Comparison of ENCODE assay signal across 10 mouse cellular contexts in the genomic region with DNA sequence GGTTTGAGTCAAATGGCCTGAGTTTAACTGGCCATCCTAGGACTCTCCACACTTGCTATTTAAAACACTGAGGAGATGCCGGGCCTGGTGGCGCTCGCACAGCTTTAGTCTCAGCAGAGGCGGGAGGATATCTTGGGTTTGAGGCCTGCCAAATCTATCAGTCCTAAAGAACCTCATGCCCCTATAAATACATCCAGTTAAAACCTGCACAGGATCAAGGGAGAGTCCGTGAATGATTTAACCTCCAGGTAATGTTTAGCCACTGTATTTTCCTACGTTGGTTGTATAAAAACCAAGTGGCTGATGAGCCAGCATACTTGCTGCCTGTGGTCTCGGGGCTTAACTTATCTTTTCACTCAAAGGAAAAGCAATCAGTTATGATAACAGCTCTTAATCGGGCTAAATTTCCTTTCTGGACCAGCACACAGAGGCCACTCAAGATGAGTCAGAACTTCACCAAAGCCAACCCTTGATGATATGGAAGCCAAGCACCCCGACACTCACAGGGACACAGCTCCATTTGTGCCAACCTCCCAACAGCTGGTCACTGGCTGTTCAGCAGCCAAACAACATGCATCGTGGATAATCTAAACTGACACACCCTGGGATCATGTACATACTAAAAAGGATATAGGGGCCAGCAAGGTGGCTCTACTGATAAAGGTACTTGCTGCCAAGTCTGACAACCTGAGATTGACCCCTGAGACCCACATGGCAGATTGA. TPM values are rescaled to one million over a fixed set of nuclear protein-coding genes. Genes with fewer than 3 reads are reported as not detected.
A peak's percentile ranks its signal among the peaks of the same experiment; 100 is the strongest.
DNase-seq lines count a peak whose midpoint lies in the region; ATAC-seq and TF ChIP-seq lines count a peak whose summit lies in the region.
"Had no signal": no experiment of that assay in that cellular context is flagged by ENCODE, and none has a peak within 500 bp of the region (broad histone marks: within the 10 kb centered on the region; RNA-seq: fewer than 3 reads in every experiment).

No protein-coding gene starts in this region.

- H3K4me2 ChIP-seq in lung, postnatal 0 days (replicated peaks; ENCODE audit: low read depth, low read length), result no peak overlapping the region
- no peak overlapping the region for H3K4me2 ChIP-seq in kidney, postnatal 0 days (ENCODE audit: low read length)
- H3K4me2 ChIP-seq in stomach, postnatal 0 days (replicated peaks; ENCODE audit: low read depth), result no peak overlapping the region
- H3K4me2 ChIP-seq in forebrain, postnatal 0 days (ENCODE audit: low read depth), result no peak overlapping the region
- H3K4me2 ChIP-seq: neural tube, embryonic 15.5 days had no signal

- peaks cover 11% of the 10 kb centered on the region; the same call in 1 of the 2 replicates for H3K4me1 ChIP-seq in lung, postnatal 0 days (ENCODE audit: insufficient read depth, low read depth, low read length)
- H3K4me1 ChIP-seq in kidney, postnatal 0 days (replicated peaks; ENCODE audit: insufficient read depth, low read length), result no peaks in the 10 kb centered on the region
- H3K4me1 ChIP-seq in stomach, postnatal 0 days (replicated peaks; ENCODE audit: control insufficient read depth, insufficient read depth), result 0 out of 2 replicates have a peak, but pooled peaks cover 3% of the 10 kb centered on the region
- no peaks in the 10 kb centered on the region for H3K4me1 ChIP-seq in forebrain, postnatal 0 days (ENCODE audit: insufficient read depth)
- H3K4me1 ChIP-seq: neural tube, embryonic 15.5 days had no signal

- H3K27me3 ChIP-seq in lung, postnatal 0 days (replicated peaks; ENCODE audit: insufficient read depth, low read length), result no peaks in the 10 kb centered on the region
- no peaks in the 10 kb centered on the region for H3K27me3 ChIP-seq in kidney, postnatal 0 days (ENCODE audit: insufficient read depth, low read length)
- no peaks in the 10 kb centered on the region for H3K27me3 ChIP-seq in stomach, postnatal 0 days (ENCODE audit: control insufficient read depth, insufficient read depth, low read length)
- no peaks in the 10 kb centered on the region for H3K27me3 ChIP-seq in forebrain, postnatal 0 days (ENCODE audit: insufficient read depth, low read length)
- H3K27me3 ChIP-seq: neural tube, embryonic 15.5 days had no signal

- intact Hi-C loops in gastrocnemius, adult 2 months (cut with DNase I), result no loop called here

- H3K9me3 ChIP-seq in lung, postnatal 0 days (ENCODE audit: low read length), result no peaks in the 10 kb centered on the region
- no peaks in the 10 kb centered on the region for H3K9me3 ChIP-seq in kidney, postnatal 0 days (replicated peaks; ENCODE audit: low read length)
- no peaks in the 10 kb centered on the region for H3K9me3 ChIP-seq in stomach, postnatal 0 days (ENCODE audit: control insufficient read depth, low read length)
- H3K9me3 ChIP-seq in forebrain, postnatal 0 days (ENCODE audit: low read length), result no peaks in the 10 kb centered on the region
- H3K9me3 ChIP-seq: neural tube, embryonic 15.5 days had no signal

- no peak for ATAC-seq in lung, postnatal 0 days
- ATAC-seq in kidney, postnatal 0 days (replicated peaks; ENCODE audit: low FRiP score, low read depth), result peak; percentile 30; the same call in 1 of the 2 replicates
- ATAC-seq in stomach, postnatal 0 days (ENCODE audit: low FRiP score, low TSS enrichment), result no peak
- no peak for ATAC-seq in CD4-positive, CD25-positive, alpha-beta regulatory T cell, adult 4 months
- ATAC-seq in forebrain, postnatal 0 days, result no peak

- no peak overlapping the region for H3K4me3 ChIP-seq in gastrocnemius, adult 2 months
- H3K4me3 ChIP-seq in lung, postnatal 0 days (ENCODE audit: low read depth, low read length), result no peak overlapping the region
- no peak overlapping the region for H3K4me3 ChIP-seq in kidney, postnatal 0 days (replicated peaks; ENCODE audit: low read depth, low read length)
- no peak overlapping the region for H3K4me3 ChIP-seq in stomach, postnatal 0 days (ENCODE audit: low read depth, low read length)
- H3K4me3 ChIP-seq in forebrain, postnatal 0 days (ENCODE audit: low read depth, low read length), result no peak overlapping the region
- H3K4me3 ChIP-seq: neural tube, embryonic 15.5 days had no signal

- no peak for TF ChIP-seq CTCF in gastrocnemius, adult 2 months (IDR thresholded peaks at IDR 0.05)
- no peak for TF ChIP-seq CTCF in lung, postnatal 0 days (IDR thresholded peaks at IDR 0.05)
- no peak for TF ChIP-seq CTCF in kidney, postnatal 0 days (IDR thresholded peaks at IDR 0.05; ENCODE audit: low read depth)
- TF ChIP-seq CTCF in stomach, postnatal 0 days (IDR thresholded peaks at IDR 0.05; ENCODE audit: low read depth), result no peak
- no peak for TF ChIP-seq CTCF in forebrain, postnatal 0 days (IDR thresholded peaks at IDR 0.05; ENCODE audit: low read depth)

- WGBS in lung, postnatal 0 days, result 64% methylated on average over 10 of the region's 10 CpGs
- WGBS in kidney, postnatal 0 days, result 69% methylated on average over 10 of the region's 10 CpGs
- 68% methylated on average over 10 of the region's 10 CpGs for WGBS in stomach, postnatal 0 days
- WGBS in forebrain, postnatal 0 days, result 90% methylated on average over 10 of the region's 10 CpGs

- no peaks in the 10 kb centered on the region for H3K36me3 ChIP-seq in lung, postnatal 0 days (ENCODE audit: insufficient read depth, low read length)
- 0 out of 2 replicates have a peak, but pooled peaks cover 4% of the 10 kb centered on the region for H3K36me3 ChIP-seq in kidney, postnatal 0 days (ENCODE audit: insufficient read depth, low read length)
- no peaks in the 10 kb centered on the region for H3K36me3 ChIP-seq in stomach, postnatal 0 days (ENCODE audit: control insufficient read depth, insufficient read depth, low read length)
- H3K36me3 ChIP-seq in forebrain, postnatal 0 days (ENCODE audit: insufficient read depth), result peaks cover 11% of the 10 kb centered on the region; the same call in 1 of the 2 replicates

- H3K27ac ChIP-seq in gastrocnemius, adult 2 months, result peak overlapping the region; percentile 38
- 0 out of 2 replicates have a peak overlapping the region, but pooled peaks have one; percentile 20 for H3K27ac ChIP-seq in lung, postnatal 0 days (ENCODE audit: low read length)
- peak overlapping the region; percentile 81 for H3K27ac ChIP-seq in kidney, postnatal 0 days
- peak overlapping the region; percentile 30; the same call in 1 of the 2 replicates for H3K27ac ChIP-seq in stomach, postnatal 0 days (replicated peaks)
- no peak overlapping the region for H3K27ac ChIP-seq in forebrain, postnatal 0 days (ENCODE audit: low read depth, low read length)

- peak; percentile 8 for DNase-seq in gastrocnemius, adult 2 months
- DNase-seq in gastrocnemius, postnatal 4 days (ENCODE audit: low spot score in 2 of 2), result no peak
- no peak for DNase-seq in lung, postnatal 0 days (ENCODE audit: low spot score)
- no peak for DNase-seq in lung, postnatal 25 days (ENCODE audit: low spot score)
- DNase-seq in kidney, postnatal 0 days (ENCODE audit: low spot score), result no peak
- no peak for DNase-seq in stomach, postnatal 0 days (ENCODE audit: low spot score)
- no peak for DNase-seq in forebrain, postnatal 0 days
- DNase-seq: lung, postnatal 14 days had no signal

- H3K9ac ChIP-seq in lung, postnatal 0 days (replicated peaks; ENCODE audit: low read depth), result no peak overlapping the region
- no peak overlapping the region for H3K9ac ChIP-seq in kidney, postnatal 0 days (ENCODE audit: low read depth, low read length)
- H3K9ac ChIP-seq in stomach, postnatal 0 days (ENCODE audit: low read length), result no peak overlapping the region
- no peak overlapping the region for H3K9ac ChIP-seq in forebrain, postnatal 0 days
- H3K9ac ChIP-seq: neural tube, embryonic 15.5 days had no signal

- no peak for TF ChIP-seq EP300 in lung, postnatal 0 days (IDR thresholded peaks at IDR 0.05)
- TF ChIP-seq EP300 in stomach, postnatal 0 days (optimal IDR thresholded peaks at IDR 0.05), result no peak

RNA-seq across cellular contexts. Expression of a gene that starts 19.3 kb away (rescaled TPM):
- 10 to 100 TPM; 21.1 to 30.2 TPM for total RNA-seq in gastrocnemius, adult 2 months (2021)
- 100 to 1,000 TPM; 129 to 135 TPM for total RNA-seq in gastrocnemius, postnatal 4 days (2021)
- 174 and 198 TPM in 2 replicates for polyA plus RNA-seq in lung, postnatal 0 days (2015; fragmentation: Nextera tagmentation; extraction: Ambion mirVana)
- polyA plus RNA-seq in kidney, postnatal 0 days (2015; fragmentation: Nextera tagmentation; extraction: Ambion mirVana), result 286 and 302 TPM in 2 replicates
- polyA plus RNA-seq in stomach, postnatal 0 days (2015; fragmentation: Nextera tagmentation; extraction: Ambion mirVana), result 75.1 and 77.1 TPM in 2 replicates
- polyA plus RNA-seq in CD4-positive, CD25-positive, alpha-beta regulatory T cell, adult 4 months (2017; shearing (Covaris generic)), result 10 to 100 TPM; 19.0 to 28.0 TPM
- 79.6 and 88.1 TPM in 2 replicates for total RNA-seq in forebrain, postnatal 0 days (2014; rRNA removed)
- 121 and 139 TPM in 2 replicates for polyA plus RNA-seq in forebrain, postnatal 0 days (2015; fragmentation: Nextera tagmentation; extraction: Ambion mirVana)

RNA-seq across cellular contexts. Expression of a gene that starts 48.6 kb away (rescaled TPM):
- 10 to 100 TPM; 30.0 to 31.2 TPM for total RNA-seq in gastrocnemius, adult 2 months (2021)
- total RNA-seq in gastrocnemius, postnatal 4 days (2021), result 10 to 100 TPM; 25.4 to 32.8 TPM
- polyA plus RNA-seq in lung, postnatal 0 days (2015; fragmentation: Nextera tagmentation; extraction: Ambion mirVana), result 27.5 and 29.8 TPM in 2 replicates
- polyA plus RNA-seq in kidney, postnatal 0 days (2015; fragmentation: Nextera tagmentation; extraction: Ambion mirVana), result 36.4 and 38.7 TPM in 2 replicates
- 29.3 and 30.3 TPM in 2 replicates for polyA plus RNA-seq in stomach, postnatal 0 days (2015; fragmentation: Nextera tagmentation; extraction: Ambion mirVana)
- 10 to 100 TPM; 22.8 to 28.8 TPM for polyA plus RNA-seq in CD4-positive, CD25-positive, alpha-beta regulatory T cell, adult 4 months (2017; shearing (Covaris generic))
- 28.9 and 34.9 TPM in 2 replicates for total RNA-seq in forebrain, postnatal 0 days (2014; rRNA removed)
- 24.4 and 25.6 TPM in 2 replicates for polyA plus RNA-seq in forebrain, postnatal 0 days (2015; fragmentation: Nextera tagmentation; extraction: Ambion mirVana)
